Mouse (Mus musculus) small intestine, adult 2 months (tissue): ENCODE results near the gene Zscan5b.

Experiments
- CTCF ChIP-seq: fragments of 200-500 bp; IDR thresholded peaks from 2 replicates; pipeline ENCODE4 v1.5.1; 2012; ENCODE audit warnings: low read depth, mild to moderate bottlenecking, control low read depth, inconsistent platforms, low read length, moderate library complexity, mixed read lengths; ENCODE audit not compliant: insufficient replicate concordance, insufficient read length; ENCODE audit errors: extremely low read depth
- POLR2A ChIP-seq: fragments of 200-500 bp; IDR thresholded peaks from 2 replicates; pipeline ENCODE4 v1.6.1; 2012; ENCODE audit warnings: low read depth, mild to moderate bottlenecking, control low read depth, inconsistent platforms, low read length, moderate library complexity

DNA sequence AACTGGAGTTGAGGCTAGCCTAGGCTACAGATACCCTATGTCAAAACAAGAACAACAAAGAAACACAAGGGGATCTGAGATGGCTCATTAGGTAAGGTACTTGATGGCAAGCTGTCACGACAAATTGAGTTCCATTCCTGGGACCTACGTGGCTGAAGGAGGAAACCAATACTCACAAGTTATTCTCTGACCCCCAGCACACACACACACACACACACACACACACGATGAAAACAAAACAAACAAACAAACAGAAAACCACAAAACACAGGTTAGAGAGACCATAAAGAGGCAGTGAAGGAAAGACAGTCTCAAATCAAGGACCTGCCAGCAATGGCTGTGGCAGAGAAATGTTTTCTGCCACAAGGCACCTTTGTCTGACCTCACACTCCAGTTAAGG lies 25.3 kb upstream of the Zscan5b start, which contains the start of gene Galp:
- TF ChIP-seq CTCF (no peak), POLR2A (no peak)
